Mouse (Mus musculus) large intestine, adult 2 months (tissue): ENCODE results near the gene Obscn. TPM values are rescaled to one million over a fixed set of nuclear protein-coding genes. Genes with fewer than 3 reads are reported as not detected.

Source experiments
- DNase-seq: peaks from one replicate; pipeline ENCODE4 v3.0.0-alpha.2; 2012; ENCODE audit warnings: low read depth, low spot score
- WGBS: fragments of 180-500 bp; shearing (Covaris S2); methylation state at CpG from one replicate; pipeline ENCODE4 v1.1.7; 2018; 5-methylcytosine and 5-hydroxymethylcytosine counted together
- polyA plus RNA-seq: library from polyadenylated mRNA; depleted of rRNA; stranded (reverse); fragments of >200 nt; gene quantifications from 2 replicates; pipeline ENCODE4 v1.2.3, GENCODE M21; 2012; rRNA removed

Gene Obscn
- polyA plus RNA-seq, 1 experiment = 0.62 TPM

DNA sequence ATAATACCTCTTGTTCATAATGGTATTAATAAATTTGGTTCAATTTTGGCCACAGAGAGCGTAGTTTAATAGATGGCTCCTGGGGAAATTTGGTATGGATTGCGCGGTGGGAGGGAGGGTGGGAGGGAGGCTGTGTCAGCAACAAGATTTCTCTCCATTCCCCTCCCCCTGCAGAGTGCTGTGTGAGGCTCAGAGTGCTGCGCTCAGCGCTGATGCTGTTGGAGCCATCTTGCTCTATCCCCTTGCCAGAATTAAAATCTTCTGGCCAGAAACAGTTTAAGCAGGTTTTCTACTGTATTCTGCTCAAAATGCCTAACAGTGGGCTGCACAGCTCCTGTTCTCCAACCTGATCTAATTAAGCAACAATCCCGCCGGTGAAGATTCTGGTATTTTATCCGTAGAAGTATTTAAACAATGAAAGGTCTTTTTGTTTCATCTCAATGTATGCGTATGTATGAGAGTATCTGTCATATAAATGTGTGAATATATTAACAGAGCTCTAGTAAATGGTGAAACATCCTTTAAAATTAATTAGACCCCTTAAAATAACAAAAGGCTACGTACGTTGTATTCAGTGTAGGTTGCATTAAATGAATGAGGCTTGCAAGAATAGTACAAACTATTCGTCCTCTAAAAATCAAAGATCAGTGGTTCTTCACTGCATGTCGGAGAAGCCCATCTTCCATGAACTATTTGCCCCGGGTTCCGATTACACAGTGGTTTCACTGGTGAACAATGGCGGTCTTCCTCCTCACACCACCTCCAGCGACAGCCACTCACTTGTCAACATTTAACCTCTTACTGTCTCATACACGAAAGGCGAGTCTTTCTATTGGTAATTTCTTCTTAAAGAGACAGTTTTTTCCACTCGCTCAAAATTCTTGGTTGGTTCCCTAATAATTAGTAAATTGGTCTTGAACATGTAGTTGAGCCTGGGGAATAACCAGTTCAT, 186.4 kb downstream of the Obscn start:
- DNase-seq = no peak

DNA sequence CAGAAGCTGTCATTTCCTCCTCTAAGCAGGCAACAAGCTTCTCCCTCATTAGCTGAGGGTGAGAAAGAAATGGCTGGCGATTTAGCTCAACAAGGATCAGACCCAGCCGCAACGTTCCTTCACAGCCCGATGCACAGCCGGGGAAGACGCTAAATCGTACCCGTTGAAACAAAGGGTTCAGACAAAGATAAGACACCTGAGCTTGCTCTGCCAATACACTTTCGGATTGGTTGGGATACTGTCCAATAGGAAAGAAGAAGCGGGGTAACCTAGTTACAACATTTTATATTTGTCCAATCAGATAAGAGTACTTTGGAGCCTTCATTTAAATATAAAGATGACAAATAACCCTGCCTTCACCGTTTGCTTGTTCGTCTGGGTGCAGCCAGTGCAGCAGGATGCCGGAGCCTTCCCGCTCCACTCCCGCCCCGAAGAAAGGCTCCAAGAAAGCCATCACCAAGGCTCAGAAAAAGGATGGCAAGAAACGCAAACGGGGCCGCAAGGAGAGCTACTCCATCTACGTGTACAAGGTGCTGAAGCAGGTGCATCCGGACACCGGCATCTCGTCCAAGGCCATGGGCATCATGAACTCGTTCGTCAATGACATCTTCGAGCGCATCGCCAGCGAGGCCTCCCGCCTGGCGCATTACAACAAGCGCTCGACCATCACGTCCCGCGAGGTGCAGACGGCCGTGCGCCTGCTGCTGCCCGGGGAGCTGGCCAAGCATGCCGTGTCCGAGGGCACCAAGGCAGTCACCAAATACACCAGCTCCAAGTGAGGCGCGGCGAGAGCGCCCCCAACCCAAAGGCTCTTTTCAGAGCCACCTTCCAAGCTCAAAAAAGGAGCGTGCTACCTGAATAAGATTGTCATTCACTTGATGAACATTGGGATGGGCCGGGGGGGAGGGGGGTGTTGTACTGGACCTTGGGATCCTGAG, 187.4 kb downstream of the Obscn start, which contains the start of gene Hist3h2ba:
Gene Hist3h2ba (plus strand): TSS at position 379 of the 938 bp plus-strand sequence.
- WGBS = 3% methylated on average over 48 of the region's 48 CpGs

More for the DNA sequence above, 186.4 kb downstream of the Obscn start:
- WGBS = 42% methylated on average over 20 of the region's 20 CpGs

DNA sequence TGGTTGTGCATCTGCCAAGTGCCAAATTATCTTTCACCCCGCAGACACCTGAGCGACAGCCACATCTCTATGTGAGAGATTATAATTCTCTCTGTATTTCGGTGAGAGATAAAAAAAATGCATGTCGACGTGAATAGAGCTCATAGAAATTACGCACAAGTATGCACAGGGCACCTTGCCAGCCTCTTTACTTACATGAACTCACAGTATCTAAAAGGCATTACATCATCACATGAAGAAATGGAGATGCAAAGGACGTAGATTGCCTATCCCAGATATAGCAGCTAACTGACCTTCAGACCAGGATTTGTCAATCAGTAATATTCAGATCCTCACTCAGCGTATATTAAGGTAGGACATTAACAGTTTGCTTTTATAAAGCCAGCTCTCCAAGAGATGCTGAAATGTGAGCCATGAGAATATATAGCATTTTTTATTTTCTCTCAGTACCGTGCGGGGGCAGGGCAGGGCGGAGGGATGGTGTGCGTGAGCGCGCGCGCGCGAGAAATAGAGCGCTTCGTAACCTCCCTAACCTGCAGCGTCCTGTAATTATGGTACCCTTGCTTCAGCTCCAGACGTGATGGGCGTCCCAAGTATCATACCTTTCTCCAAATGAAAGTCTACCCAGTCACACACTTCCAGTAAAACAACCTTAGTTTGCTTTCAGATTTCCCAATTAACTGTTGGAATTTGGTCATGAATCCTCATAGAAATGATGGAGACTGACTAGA, 188.2 kb downstream of the Obscn start:
- DNase-seq = no peak
- WGBS = 15% methylated on average over 23 of the region's 23 CpGs

More for the DNA sequence above, 187.4 kb downstream of the Obscn start, which contains the start of gene Hist3h2ba:
- no peak for DNase-seq

DNA sequence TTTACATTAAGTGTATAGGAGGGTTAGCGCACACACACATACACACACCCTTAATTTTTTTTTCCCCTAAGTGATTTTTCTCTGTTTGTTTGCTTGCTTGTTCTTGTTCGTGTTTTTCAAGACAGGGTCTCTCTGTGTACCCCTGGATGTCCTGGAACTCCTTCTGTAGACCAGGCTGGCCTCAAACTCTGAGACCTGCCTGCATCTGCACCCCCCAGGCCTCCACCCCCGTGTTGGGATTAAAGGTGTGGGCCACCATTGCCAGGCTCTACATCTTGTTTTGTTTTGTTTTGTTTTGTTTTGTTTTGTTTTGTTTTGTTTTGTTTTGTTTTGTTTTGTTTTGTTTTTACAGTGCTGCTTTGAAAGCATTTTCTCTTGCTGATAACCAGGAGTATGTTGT, 188.9 kb downstream of the Obscn start:
- DNase-seq = no peak
- WGBS = 69% methylated on average over 3 of the region's 3 CpGs

Other genes starting within 250 kb of the Obscn start
- 0.38 and 0.89 TPM in 2 replicates for gene Zfp39, start 232.2 kb downstream of the Obscn start, polyA plus RNA-seq
- gene Btnl10, start 218.5 kb downstream of the Obscn start, polyA plus RNA-seq = not detected in 2 replicates
- 122 and 137 TPM in 2 replicates for gene Rnf187, start 197.5 kb downstream of the Obscn start, polyA plus RNA-seq
- 2.3 and 3.7 TPM in 2 replicates for gene Hist3h2ba, start 187.5 kb downstream of the Obscn start, polyA plus RNA-seq
- gene Hist3h2a, start 181.7 kb downstream of the Obscn start, polyA plus RNA-seq = 11.6 and 13.1 TPM in 2 replicates
- 0.15 and 0.22 TPM in 2 replicates for gene Trim17, start 181.7 kb downstream of the Obscn start, polyA plus RNA-seq
- gene Trim11, start 158.3 kb downstream of the Obscn start, polyA plus RNA-seq = 15.4 and 21.9 TPM in 2 replicates
- 4.7 and 7.1 TPM in 2 replicates for gene Iba57, start 27.3 kb upstream of the Obscn start, polyA plus RNA-seq
- 1.7 and 2.5 TPM in 2 replicates for gene Gjc2, start 46.8 kb upstream of the Obscn start, polyA plus RNA-seq
- gene Guk1, start 55.8 kb upstream of the Obscn start, polyA plus RNA-seq = 143 and 195 TPM in 2 replicates
- 36.9 and 46.1 TPM in 2 replicates for gene Mrpl55, start 66.1 kb upstream of the Obscn start, polyA plus RNA-seq
- gene 2310033P09Rik, start 71.9 kb upstream of the Obscn start, polyA plus RNA-seq = 21.1 and 21.6 TPM in 2 replicates
- 693 and 778 TPM in 2 replicates for gene Arf1, start 91.9 kb upstream of the Obscn start, polyA plus RNA-seq
- not detected in 2 replicates for gene Wnt3a, start 154.3 kb upstream of the Obscn start, polyA plus RNA-seq
- 1.0 and 1.4 TPM in 2 replicates for gene Wnt9a, start 170.5 kb upstream of the Obscn start, polyA plus RNA-seq
- gene Prss38, start 239.3 kb upstream of the Obscn start, polyA plus RNA-seq = not detected in 2 replicates